Mouse (Mus musculus) liver, embryonic 14.5 days (tissue): Measurements from ENCODE around the gene Cct6b. TPM values are rescaled to one million over a fixed set of nuclear protein-coding genes. Genes with fewer than 3 reads are reported as not detected.
"Not testable (repeated sequence)": the region's sequence is repeated elsewhere in the genome, so short reads cannot be mapped to it uniquely, and the experiment has no call there.

ENCODE experiments used
- ATAC-seq: fragments of 200-750 bp; cut with Nextera tagmentation; 2 replicates; pipeline ENCODE4 v1.8.0; 2017; ENCODE audit warnings: moderate number of reproducible peaks, mild to moderate bottlenecking, moderate library complexity; ENCODE audit not compliant: insufficient read depth
- DNase-seq, 3 experiments: peaks; one replicate each; pipeline ENCODE4 v3.0.0-alpha.2; 2012 to 2013; ENCODE audit warnings: low read depth in 3 of 3, low spot score in 3 of 3
- H3K27ac ChIP-seq: fragments of 300-500 bp; sonication (generic); 2 replicates; pipeline ENCODE4 v1.5.1; 2014; ENCODE audit warnings: moderate library complexity, mild to moderate bottlenecking, control low read depth, inconsistent platforms
- H3K27me3 ChIP-seq: fragments of 300-500 bp; sonication (generic); 2 replicates; pipeline ENCODE4 v1.6.1; 2014; ENCODE audit warnings: mild to moderate bottlenecking, low read length, moderate library complexity; ENCODE audit not compliant: control insufficient read depth, insufficient read depth
- H3K36me3 ChIP-seq: fragments of 300-500 bp; sonication (generic); replicated peaks from 2 replicates; pipeline ENCODE4 v1.6.1; 2014; ENCODE audit warnings: low read depth; ENCODE audit not compliant: control insufficient read depth, insufficient read depth
- H3K4me1 ChIP-seq, 2 experiments: fragments of 200-500 bp in 1 of 2; fragments of 300-500 bp in 1 of 2; sonication (generic) in 1 of 2; replicated peaks; 2 replicates each; pipeline ENCODE4 v1.6.1; 2012 to 2014; ENCODE audit warnings: antibody characterized with exemption in 1 of 2, inconsistent platforms in 1 of 2, low read length in 1 of 2; ENCODE audit not compliant: control insufficient read depth in 2 of 2, insufficient read depth in 2 of 2
- H3K4me2 ChIP-seq: fragments of 300-500 bp; sonication (generic); 2 replicates; pipeline ENCODE4 v1.6.1; 2014; ENCODE audit warnings: low read depth, mild to moderate bottlenecking, control low read depth, moderate library complexity
- H3K4me3 ChIP-seq, 2 experiments: fragments of 200-500 bp in 1 of 2; fragments of 300-500 bp in 1 of 2; sonication (generic) in 1 of 2; 2 replicates each; pipeline ENCODE4 v1.5.1; 2012 to 2014; ENCODE audit warnings: low read depth in 2 of 2, low read length in 2 of 2, mild to moderate bottlenecking in 2 of 2, control low read depth in 1 of 2, inconsistent platforms in 1 of 2, moderate library complexity in 1 of 2; ENCODE audit not compliant: insufficient read depth in 1 of 2
- H3K9ac ChIP-seq: fragments of 300-500 bp; sonication (generic); replicated peaks from 2 replicates; pipeline ENCODE4 v1.6.1; 2014; ENCODE audit warnings: mild to moderate bottlenecking, control low read depth, moderate library complexity
- H3K9me3 ChIP-seq: fragments of 300-500 bp; sonication (generic); 2 replicates; pipeline ENCODE4 v1.6.1; 2016; ENCODE audit warnings: low read length, mixed read lengths; ENCODE audit not compliant: control insufficient read depth
- CTCF ChIP-seq: IDR thresholded peaks from 2 replicates; pipeline ENCODE4 v1.5.1; 2016; ENCODE audit warnings: antibody characterized with exemption, low read depth, control low read depth
- EP300 ChIP-seq: IDR thresholded peaks from 2 replicates; pipeline ENCODE4 v1.6.1; 2016; ENCODE audit warnings: antibody characterized with exemption, low read depth
- WGBS: fragments of 180-500 bp; shearing (Covaris S2); extraction: QIAGEN DNeasy Blood & Tissue Kit; methylation state at CpG from one replicate; pipeline ENCODE4 v1.1.7; 2014; ENCODE audit not compliant: insufficient replicate concordance; 5-methylcytosine and 5-hydroxymethylcytosine counted together
- polyA plus RNA-seq, 2 experiments: library from polyadenylated mRNA; depleted of rRNA in 1 of 2; stranded (reverse) in 1 of 2; unstranded in 1 of 2; fragments of >200 nt; fragmentation: Nextera tagmentation in 1 of 2; extraction: Ambion mirVana in 1 of 2; gene quantifications; 2 replicates each; pipeline versions ENCODE4 v1.2.1 to v1.2.3; 2012 to 2014

Gene Cct6b
- polyA plus RNA-seq, 2 experiments = 0.08 to 0.27 TPM

DNA sequence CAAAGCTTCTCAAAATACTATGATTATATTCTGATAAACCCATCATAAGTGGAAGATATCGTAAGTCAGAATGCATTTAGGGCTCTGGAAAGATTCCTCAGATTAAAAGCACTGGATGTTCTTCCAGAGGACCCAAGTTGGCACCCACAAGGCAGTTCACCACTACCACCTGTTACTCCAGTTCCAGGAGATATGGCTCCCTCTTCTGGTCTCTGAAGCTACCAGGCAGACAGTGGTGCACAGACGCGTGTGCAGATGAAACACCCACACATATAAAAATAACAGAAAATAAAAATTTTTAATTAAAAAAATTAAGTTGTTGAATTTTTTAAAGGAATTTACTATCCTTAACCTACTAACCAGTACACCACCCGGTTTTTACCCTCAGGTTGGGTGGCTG lies 55.2 kb downstream of the Cct6b start:
- Histone ChIP-seq H3K4me2 (no peak overlapping the region), H3K36me3 (no peaks in the 10 kb centered on the region), H3K4me1 (no peaks in the 10 kb centered on the region), H3K27ac (no peak overlapping the region), H3K4me3 (no peak overlapping the region), H3K9ac (no peak overlapping the region), H3K27me3 (no peaks in the 10 kb centered on the region), H3K9me3 (no peaks in the 10 kb centered on the region)
- ATAC-seq (no peak), DNase-seq (no peak)
- WGBS = 53% methylated on average over 4 of the region's 4 CpGs
- no peak for TF ChIP-seq EP300
- TF ChIP-seq CTCF = no peak

DNA sequence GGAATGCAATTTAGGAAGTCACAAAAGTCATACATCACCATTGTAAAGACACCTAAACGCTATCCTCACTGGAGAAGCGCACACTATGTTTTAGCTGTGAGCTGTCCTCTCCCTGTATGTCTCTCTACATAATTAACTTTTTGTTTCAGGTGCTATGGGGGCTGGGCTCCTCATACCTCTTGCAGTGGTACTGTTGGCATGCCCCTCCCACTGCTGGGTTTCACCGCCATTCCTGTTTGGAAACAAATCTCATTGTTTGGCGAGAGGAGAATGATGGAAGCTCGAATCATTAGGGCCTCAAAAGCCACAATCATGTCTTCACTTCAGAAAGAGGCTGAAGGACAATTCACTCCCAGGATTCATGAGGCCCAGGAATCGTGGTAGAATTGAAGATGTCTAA lies 59.0 kb downstream of the Cct6b start:
- ATAC-seq (no peak), DNase-seq (no peak)
- H3K4me3 ChIP-seq = no peak overlapping the region
- no peak overlapping the region for H3K4me2 ChIP-seq
- H3K4me1 ChIP-seq = no peaks in the 10 kb centered on the region
- no peak overlapping the region for H3K9ac ChIP-seq
- H3K27ac ChIP-seq = no peak overlapping the region
- TF ChIP-seq CTCF = no peak
- no peaks in the 10 kb centered on the region for H3K27me3 ChIP-seq
- 46% methylated on average over 6 of the region's 6 CpGs for WGBS
- no peaks in the 10 kb centered on the region for H3K36me3 ChIP-seq
- H3K9me3 ChIP-seq = no peaks in the 10 kb centered on the region

DNA sequence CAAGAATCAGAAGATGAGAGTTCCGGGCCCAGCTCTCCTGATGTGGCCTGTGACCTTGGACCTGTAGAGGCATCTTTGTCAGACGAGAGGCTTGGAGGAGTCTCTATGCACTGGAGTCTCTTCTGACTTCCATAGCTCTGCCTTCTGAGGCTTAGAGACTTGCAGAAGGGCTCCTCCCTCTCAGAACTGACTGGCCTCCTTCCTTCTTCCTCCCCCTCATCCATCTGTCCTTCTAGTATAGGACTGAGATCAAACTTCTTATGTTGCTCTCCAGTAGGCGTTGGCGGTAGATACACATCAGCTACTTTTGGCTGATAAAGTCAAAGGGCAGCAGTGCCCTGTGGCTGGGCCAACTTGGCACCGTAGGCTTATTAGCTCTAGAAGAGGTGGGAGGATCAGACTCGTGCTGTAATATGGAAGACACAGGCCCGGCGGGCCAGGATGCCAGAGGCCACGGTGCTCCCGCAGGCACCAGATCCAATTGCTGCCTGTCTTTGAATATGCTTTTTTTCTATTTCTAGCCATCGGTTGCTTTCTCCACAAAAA lies 64.2 kb downstream of the Cct6b start:
- Histone ChIP-seq H3K4me2 (no peak overlapping the region), H3K9ac (no peak overlapping the region), H3K4me3 (no peak overlapping the region), H3K27me3 (no peaks in the 10 kb centered on the region), H3K4me1 (no peaks in the 10 kb centered on the region), H3K27ac (no peak overlapping the region), H3K36me3 (no peaks in the 10 kb centered on the region), H3K9me3 (no peaks in the 10 kb centered on the region)
- ATAC-seq (no peak), DNase-seq (no peak)
- TF ChIP-seq EP300 (no peak), CTCF (no peak)
- WGBS = 75% methylated on average over 11 of the region's 11 CpGs

DNA sequence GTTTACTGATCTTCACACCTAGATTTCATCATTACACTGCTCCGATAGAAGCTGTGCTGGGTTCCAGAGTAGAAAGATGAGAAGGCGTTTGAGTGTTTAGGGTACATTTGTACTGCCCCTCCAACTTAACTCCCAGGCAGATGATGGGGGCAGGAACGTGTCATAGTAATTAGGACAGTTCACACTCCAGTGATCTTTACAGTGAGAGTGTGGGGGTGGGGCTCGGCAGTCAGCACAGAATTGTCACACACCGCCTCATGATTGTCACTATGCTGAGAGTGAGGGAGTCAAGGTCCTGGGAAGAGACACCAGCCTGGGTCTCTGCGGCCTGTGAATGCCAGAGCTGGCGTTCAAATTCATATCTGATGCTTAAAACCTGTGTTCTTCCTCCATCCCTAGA lies 68.2 kb downstream of the Cct6b start:
- Histone ChIP-seq H3K9me3 (no peaks in the 10 kb centered on the region), H3K9ac (no peak overlapping the region), H3K36me3 (no peaks in the 10 kb centered on the region), H3K4me1 (no peaks in the 10 kb centered on the region), H3K27me3 (no peaks in the 10 kb centered on the region), H3K27ac (no peak overlapping the region), H3K4me2 (no peak overlapping the region), H3K4me3 (no peak overlapping the region)
- ATAC-seq = no peak
- DNase-seq = no peak
- TF ChIP-seq EP300 (no peak), CTCF (no peak)
- WGBS = 47% methylated on average over 7 of the region's 7 CpGs

DNA sequence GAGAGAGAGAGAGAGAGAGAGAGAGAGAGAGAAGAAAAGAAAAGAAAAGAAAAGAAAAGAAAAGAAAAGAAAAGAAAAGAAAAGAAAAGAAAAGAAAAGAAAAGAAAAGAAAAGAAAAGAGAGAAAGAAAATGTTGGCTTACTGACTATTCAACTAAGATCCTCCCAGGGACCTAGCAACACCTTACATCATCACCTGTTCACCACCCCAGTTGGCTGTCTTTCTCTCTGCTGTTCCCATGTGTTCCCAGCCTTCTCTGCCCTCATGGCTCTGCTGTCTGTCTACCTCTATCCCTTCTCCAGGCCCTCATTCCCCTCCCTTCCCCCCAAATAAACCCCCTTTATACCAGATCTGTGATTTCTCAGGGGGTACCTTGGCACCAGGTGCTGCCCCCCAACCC lies 69.2 kb downstream of the Cct6b start:
- not testable (repeated sequence) for ATAC-seq, H3K27me3 ChIP-seq, H3K9ac ChIP-seq, H3K27ac ChIP-seq, H3K4me3 ChIP-seq, DNase-seq, H3K9me3 ChIP-seq, H3K36me3 ChIP-seq, H3K4me1 ChIP-seq, H3K4me2 ChIP-seq

- 68% methylated on average over 6 of the region's 6 CpGs for WGBS
- no peak for TF ChIP-seq CTCF
- no peak for TF ChIP-seq EP300
- H3K4me3 ChIP-seq = no peak overlapping the region
- no peaks in the 10 kb centered on the region for H3K4me1 ChIP-seq
- no peaks in the 10 kb centered on the region for H3K27me3 ChIP-seq
- no peak overlapping the region for H3K9ac ChIP-seq
- no peaks in the 10 kb centered on the region for H3K9me3 ChIP-seq
- no peak overlapping the region for H3K27ac ChIP-seq
- H3K4me2 ChIP-seq = no peak overlapping the region
- DNase-seq (no peak), ATAC-seq (no peak)
- H3K36me3 ChIP-seq = no peaks in the 10 kb centered on the region
These were observed 71.5 kb downstream of the Cct6b start for GRCm38 (mm10) chr11:82692668-82693067.
